Mouse (Mus musculus) CH12.LX (cell line): ENCODE results near the gene Lrig1.

Experiments used
- CHD1 ChIP-seq: IDR thresholded peaks from 2 replicates; pipeline ENCODE4 v1.6.1; 2012; ENCODE audit warnings: low read depth, low read length, improper control_type of control experiment, inconsistent platforms
- CTCF ChIP-seq, 2 experiments: IDR thresholded peaks in 1 of 2; conservative IDR thresholded peaks in 1 of 2; 2 replicates each; pipeline ENCODE4 v1.5.1; 2011 to 2012; ENCODE audit warnings: low read depth in 2 of 2, low read length in 2 of 2, improper control_type of control experiment in 1 of 2, inconsistent platforms in 1 of 2, mild to moderate bottlenecking in 1 of 2, moderate library complexity in 1 of 2
- HCFC1 ChIP-seq: IDR thresholded peaks from 2 replicates; pipeline ENCODE4 v1.6.1; 2012; ENCODE audit warnings: low read depth, mild to moderate bottlenecking, inconsistent platforms, low read length, improper control_type of control experiment
- IRF4 ChIP-seq: IDR thresholded peaks from 2 replicates; pipeline ENCODE4 v1.6.1; 2014; ENCODE audit warnings: low read depth, mild to moderate bottlenecking, inconsistent platforms, low read length, improper control_type of control experiment
- MAX ChIP-seq: IDR thresholded peaks from 2 replicates; pipeline ENCODE4 v1.6.1; 2011; ENCODE audit warnings: low read length, improper control_type of control experiment
- MXI1 ChIP-seq: IDR thresholded peaks from 2 replicates; pipeline ENCODE4 v1.6.1; 2011; ENCODE audit warnings: mild to moderate bottlenecking, low read depth, low read length, improper control_type of control experiment
- POLR2A ChIP-seq: IDR thresholded peaks from 2 replicates; pipeline ENCODE4 v1.6.1; 2011; ENCODE audit warnings: low read depth, mild to moderate bottlenecking, improper control_type of control experiment, low read length
- POLR2AphosphoS2 ChIP-seq: IDR thresholded peaks from 2 replicates; pipeline ENCODE4 v1.6.1; 2011; ENCODE audit warnings: low read depth, low read length, improper control_type of control experiment
- RAD21 ChIP-seq: IDR thresholded peaks from 2 replicates; pipeline ENCODE4 v1.6.1; 2011; ENCODE audit warnings: low read depth, mild to moderate bottlenecking, low read length, improper control_type of control experiment, moderate library complexity
- SMC3 ChIP-seq: IDR thresholded peaks from 2 replicates; pipeline ENCODE4 v1.6.1; 2011; ENCODE audit warnings: low read depth, low read length, improper control_type of control experiment
- USF1 ChIP-seq: IDR thresholded peaks from 2 replicates; pipeline ENCODE4 v1.6.1; 2014; ENCODE audit warnings: low read depth, mild to moderate bottlenecking, inconsistent platforms, low read length, improper control_type of control experiment
- USF2 ChIP-seq: conservative IDR thresholded peaks from 2 replicates; pipeline ENCODE4 v1.6.1; 2011; ENCODE audit warnings: low read depth, low read length, improper control_type of control experiment

DNA sequence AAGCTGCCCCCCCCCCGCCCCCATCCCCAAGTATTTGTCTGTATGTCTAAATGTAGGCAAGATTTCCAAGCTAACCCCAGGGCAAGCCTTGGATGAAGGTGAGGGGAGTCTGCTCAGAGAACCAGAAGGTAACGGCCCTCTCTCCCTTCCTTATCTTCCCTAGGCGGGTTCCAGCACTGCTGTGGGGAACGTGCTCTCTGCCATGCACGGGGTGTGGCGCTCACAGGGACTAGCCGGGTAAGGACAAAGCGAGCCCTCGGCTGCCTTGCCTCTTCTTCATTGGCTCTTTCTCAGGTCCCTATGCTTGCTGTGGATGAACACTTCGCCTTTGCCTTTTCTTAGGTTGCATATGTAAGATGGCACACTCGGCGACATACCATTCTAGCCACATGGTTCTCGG is 100.9 kb downstream of the Lrig1 start:
- TF ChIP-seq IRF4 (no peak), CHD1 (no peak), MXI1 (no peak), RAD21 (no peak), USF2 (no peak), MAX (no peak), POLR2AphosphoS2 (no peak), HCFC1 (no peak), CTCF (conservative IDR thresholded peaks at IDR 0.05 in 1 of 2, IDR thresholded peaks at IDR 0.05 in 1 of 2; ENCODE audit: low read depth in 2 of 2, low read length in 2 of 2) (no peak), POLR2A (no peak), USF1 (no peak), SMC3 (no peak)
